Mouse (Mus musculus): ENCODE measurements around the gene Primpol. TPM values are rescaled to one million over a fixed set of nuclear protein-coding genes. Genes with fewer than 3 reads are reported as not detected.
"Not testable (repeated sequence)": the region's sequence is repeated elsewhere in the genome, so short reads cannot be mapped to it uniquely, and the experiment has no call there.

Gene Primpol
- total RNA-seq, 2 experiments from 2014 or later = 7.6 to 8.2 TPM

DNA sequence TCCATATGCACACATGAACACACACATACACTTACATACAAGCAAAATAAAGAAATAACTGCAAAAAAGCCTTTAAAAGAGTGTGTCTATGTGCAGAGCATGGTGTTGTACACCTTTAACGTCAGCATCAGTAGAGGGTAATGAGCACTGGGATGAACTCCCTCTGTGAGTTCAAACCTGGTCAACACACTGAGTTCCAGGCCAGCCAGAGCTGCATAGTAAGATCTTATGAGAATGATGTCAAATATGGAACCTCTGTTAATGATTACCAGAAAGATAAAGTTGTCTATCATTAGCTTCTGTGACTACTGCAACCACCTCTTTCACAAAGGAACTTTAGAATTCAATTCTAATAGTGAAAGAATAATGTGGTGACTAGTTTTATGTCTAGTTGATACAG is 10.1 kb downstream of the Primpol start:
- intact Hi-C loops (cut with DNase I) = no loop called here
- no peak for DNase-seq

- intact Hi-C loops (cut with DNase I) = no loop called here
These were observed 13.4 kb downstream of the Primpol start for GRCm38 (mm10) chr8:46603587-46603986.

GRCm38 (mm10) chr8:46600959-46601707 is 15.9 kb downstream of the Primpol start:
- intact Hi-C loops (cut with DNase I) = no loop called here
- DNase-seq = no peak

More at GRCm38 (mm10) chr8:46603587-46603986, 13.4 kb downstream of the Primpol start:
- no peak for DNase-seq

- DNase-seq = no peak
- intact Hi-C loops (cut with DNase I) = no loop called here
These were observed 17.6 kb downstream of the Primpol start for GRCm38 (mm10) chr8:46599314-46599904.

DNA sequence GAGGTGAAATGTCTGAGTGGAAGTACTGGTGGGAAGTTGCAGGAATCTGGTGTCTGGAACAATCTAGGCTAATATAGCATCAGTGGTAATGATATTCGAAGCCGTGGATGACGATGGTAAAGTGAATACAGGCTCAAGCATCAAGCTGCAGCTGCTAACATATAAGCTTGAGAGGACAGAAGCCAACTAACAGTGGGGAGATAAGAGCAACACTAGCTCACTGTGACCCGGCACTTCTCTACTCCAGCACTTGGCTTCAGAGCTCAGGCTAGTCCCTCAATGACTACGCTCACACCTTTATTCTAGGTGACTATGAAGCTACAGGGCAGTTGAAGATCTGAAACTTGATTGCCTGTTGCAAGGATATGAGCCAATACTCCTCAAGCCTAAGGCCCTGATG is 18.3 kb downstream of the Primpol start:
- no peak for DNase-seq
- intact Hi-C loops (cut with DNase I) = no loop called here

DNA sequence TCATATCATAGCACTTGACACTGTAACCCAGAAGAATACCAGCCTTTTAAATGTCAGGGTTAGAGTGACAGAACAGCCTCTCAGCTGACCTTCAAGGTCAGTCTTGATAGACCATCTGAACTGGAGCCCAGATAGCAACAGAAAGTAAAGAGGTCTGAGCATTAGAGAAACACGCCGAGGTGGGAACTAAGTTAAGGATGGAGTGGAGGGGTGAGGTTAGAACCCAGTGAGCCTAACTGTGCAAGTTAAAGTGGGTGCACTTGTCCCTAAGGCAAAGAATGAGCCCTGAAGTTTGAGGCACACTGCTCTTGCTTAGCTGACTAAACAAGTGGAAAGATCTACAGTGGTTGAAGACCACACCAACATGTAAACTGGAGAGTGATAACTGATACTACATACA is 18.9 kb downstream of the Primpol start:
- intact Hi-C loops (cut with DNase I) = no loop called here

DNA sequence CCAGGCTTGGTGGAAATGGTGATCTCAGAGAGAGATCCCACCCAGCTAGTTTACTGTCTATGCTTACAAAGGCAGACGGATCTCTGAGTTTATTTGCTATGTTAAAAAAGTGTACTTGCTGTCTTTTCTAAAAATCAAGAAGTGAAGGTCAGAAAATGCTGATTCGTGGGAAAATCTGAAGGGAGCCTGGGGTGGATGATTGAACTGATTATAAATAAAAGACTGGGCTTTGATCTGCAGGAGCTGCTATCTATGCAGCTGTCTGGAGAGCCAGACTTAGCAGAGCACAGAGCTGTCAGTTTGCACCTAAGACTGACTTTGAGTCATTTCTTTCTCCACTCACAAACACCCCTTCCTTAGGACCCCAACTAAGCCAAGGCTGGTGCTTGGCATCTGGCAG is 19.6 kb downstream of the Primpol start:
- intact Hi-C loops (cut with DNase I) = no loop called here
- DNase-seq = no peak

More for the DNA sequence above, 18.9 kb downstream of the Primpol start:
- DNase-seq = no peak

- DNase-seq = no peak
- intact Hi-C loops (cut with DNase I) = no loop called here
These were observed 20.5 kb downstream of the Primpol start for GRCm38 (mm10) chr8:46596530-46596929.

GRCm38 (mm10) chr8:46595593-46595992 is 21.4 kb downstream of the Primpol start:
- no peak for DNase-seq
- intact Hi-C loops (cut with DNase I) = no loop called here

DNA sequence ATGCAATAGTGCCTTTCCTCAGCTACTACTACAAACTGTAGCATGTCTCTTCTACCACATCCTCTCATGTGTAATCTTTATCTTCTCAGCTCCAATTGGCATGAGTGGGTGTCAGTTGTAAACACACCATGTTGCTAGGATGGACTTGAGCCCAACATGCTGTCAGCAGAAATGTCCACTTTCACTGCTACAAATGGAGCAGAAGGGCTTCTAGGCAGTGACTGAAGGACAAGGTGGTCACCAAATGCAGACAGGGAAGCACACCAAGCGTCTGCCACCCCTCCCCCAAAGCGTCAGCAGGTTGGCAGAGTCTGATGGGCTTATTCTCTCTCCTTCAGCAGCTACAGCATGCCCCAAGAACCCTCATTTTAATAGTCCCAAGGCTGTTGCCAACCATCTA is 23.2 kb downstream of the Primpol start:
- intact Hi-C loops (cut with DNase I) = no loop called here
- DNase-seq = peak; percentile 49

DNA sequence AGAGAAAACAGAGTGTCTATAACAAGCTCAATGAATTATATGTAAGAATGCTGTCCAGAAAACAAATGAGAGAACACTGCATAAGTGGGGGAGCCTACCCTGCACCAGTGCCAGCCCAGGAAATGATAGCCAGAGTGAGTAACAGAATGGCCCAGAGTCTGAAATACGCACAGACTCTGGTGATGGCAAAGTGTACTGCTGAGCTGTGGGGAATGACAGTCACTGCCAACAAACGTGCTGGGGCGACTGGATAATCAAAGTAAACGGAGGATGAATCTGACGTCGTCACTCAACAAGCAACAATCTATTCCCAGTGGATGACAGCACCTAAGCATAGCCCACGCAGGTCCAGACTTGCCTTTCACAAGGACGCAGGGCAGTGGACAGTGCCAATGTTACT is 23.9 kb downstream of the Primpol start:
- peak; percentile 12 for DNase-seq

GRCm38 (mm10) chr8:46588663-46589062 is 28.3 kb downstream of the Primpol start:
- DNase-seq = no peak
- intact Hi-C loops (cut with DNase I) = no loop called here

More for the DNA sequence above, 23.9 kb downstream of the Primpol start:
- intact Hi-C loops (cut with DNase I) = no loop called here

- intact Hi-C loops (cut with DNase I) = no loop called here
- DNase-seq = no peak
These were observed 29.1 kb downstream of the Primpol start for GRCm38 (mm10) chr8:46587911-46588310.

DNA sequence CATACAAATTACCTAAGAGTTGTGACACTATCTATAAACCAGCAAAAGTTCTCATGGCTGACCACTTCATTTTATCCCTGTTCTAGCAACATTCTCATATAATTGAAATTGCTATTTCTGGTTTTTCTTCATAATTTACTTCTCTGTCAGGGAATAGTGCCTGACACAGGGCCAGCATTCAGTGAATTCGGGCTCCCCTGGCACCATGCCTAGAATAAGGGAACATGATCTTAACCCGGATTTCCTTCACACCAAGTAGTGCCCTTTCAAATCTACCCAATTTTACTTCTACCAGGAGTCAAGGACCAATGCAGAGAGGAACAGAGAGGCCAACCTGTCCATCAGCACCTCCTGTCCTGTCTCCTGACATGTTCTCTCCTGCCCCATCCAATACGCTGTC is 31.4 kb downstream of the Primpol start:
- intact Hi-C loops (cut with DNase I) = no loop called here
- DNase-seq = no peak

GRCm38 (mm10) chr8:46584328-46584727 is 32.7 kb downstream of the Primpol start:
- intact Hi-C loops (cut with DNase I); DNase-seq: not testable (repeated sequence)

- DNase-seq = no peak
- intact Hi-C loops (cut with DNase I) = no loop called here
These were observed 38.2 kb downstream of the Primpol start for GRCm38 (mm10) chr8:46578794-46579193.

GRCm38 (mm10) chr8:46573964-46574363 is 43.0 kb downstream of the Primpol start:
- no peak for DNase-seq
- intact Hi-C loops (cut with DNase I) = no loop called here

DNA sequence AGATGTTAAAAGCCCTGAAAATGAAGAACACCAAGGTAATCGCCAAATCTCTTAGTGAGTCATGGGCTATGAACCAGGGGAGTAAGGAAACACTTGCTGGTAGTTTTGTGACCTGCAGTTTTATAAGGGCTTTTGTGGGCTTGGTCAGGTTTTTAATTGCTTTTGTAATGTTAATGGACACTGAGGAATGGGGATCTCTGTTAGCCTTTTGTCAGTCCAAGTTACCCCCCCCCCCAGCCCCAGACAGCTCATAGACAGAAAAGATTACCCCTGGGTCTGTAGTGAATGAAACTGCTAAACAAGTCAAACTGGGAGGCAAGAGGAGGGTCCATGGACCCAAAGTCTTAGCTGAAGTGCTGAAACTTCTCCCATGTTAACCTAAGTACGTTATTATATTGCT is 43.6 kb downstream of the Primpol start:
- intact Hi-C loops (cut with DNase I) = no loop called here
- no peak for DNase-seq

DNA sequence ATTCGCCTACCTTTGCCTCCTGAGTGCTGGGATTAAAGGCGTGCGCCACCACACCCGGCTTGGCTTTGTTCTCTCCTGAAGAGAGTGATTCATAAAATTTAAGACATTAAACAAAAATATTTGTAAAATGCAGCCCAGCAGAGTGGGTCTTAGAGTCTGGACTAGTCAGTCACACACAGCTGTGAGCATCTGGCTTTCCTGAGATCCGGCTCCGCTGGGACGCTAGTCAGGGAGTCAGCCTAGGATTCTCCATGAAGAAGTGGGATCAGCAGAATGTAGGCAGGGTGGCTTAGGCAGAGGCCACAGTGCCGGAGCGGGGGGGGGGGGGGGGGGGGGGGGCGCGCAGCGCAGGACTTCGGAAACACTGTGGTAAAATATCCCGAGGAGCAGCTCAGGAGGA is 46.3 kb downstream of the Primpol start:
- no peak for DNase-seq
- intact Hi-C loops (cut with DNase I) = no loop called here

DNA sequence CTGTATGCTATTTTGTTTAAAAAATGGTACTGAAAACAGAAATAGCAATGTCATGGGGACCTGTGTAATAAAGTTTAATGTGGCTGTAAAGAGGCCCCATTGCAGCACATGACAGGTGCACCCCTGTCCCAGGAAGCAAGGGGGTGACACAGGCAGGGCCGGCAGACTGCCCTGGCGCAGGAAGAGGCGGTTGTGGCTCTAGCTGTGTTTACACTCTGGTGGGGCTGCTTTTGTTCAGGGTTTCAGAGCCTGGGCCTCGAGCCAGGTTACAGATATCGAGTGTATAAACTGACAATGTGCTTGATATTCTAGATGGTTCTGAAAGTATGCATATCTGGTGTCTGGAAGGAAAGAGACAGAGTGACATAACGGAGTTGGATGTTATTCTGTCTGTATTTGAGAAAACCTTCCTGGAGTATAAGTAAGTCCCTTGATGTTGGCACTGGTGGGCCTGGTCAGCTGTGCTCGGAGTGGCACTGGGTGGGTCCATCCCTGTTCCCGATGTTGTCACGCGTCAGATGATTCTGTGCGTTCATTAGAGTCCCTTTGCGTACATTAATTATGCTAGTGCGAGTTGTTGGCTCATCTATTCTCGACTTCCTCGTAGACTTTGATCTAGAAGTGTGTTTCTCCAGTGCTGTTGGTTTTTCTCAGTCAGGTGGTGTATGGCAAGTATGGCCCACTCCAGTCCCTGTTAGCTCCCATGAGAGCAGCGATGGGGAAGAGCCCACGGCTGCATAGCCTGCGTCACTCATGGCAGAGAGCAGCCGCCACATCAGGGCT is 47.2 kb downstream of the Primpol start:
- DNase-seq = no peak
- intact Hi-C loops (cut with DNase I) = no loop called here

GRCm38 (mm10) chr8:46568942-46569341 is 48.1 kb downstream of the Primpol start:
- intact Hi-C loops (cut with DNase I) = no loop called here
- DNase-seq = no peak

DNA sequence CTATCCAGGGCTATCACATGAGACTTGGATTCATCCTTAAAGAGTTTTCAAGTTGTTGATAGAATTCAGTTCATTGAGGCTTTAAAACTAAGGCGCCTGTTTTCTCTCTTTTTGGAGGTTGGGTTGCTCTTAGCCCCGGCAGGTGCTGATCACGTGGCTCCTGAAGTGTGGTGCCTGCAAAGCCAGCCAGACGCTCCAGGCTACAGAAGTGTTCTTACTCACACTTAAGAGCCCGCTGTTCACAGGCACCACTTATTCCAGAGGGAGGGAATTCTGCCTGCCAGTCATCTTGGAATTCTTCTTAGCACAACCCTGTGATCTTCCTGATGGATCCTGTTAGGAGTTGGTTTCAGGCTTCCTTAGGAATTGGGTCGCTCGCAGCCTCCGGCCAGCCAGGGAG is 49.1 kb downstream of the Primpol start:
- DNase-seq = no peak

More for the DNA sequence above, 49.1 kb downstream of the Primpol start:
- intact Hi-C loops (cut with DNase I) = no loop called here

Measured in left cerebral cortex, postnatal 4 days (tissue).